Mouse (Mus musculus) myocyte (in vitro differentiated cells): ENCODE measurements around the gene Pip5kl1. TPM values are rescaled to one million over a fixed set of nuclear protein-coding genes. Genes with fewer than 3 reads are reported as not detected.

Experiments
- H3K27me3 ChIP-seq: one replicate; pipeline ENCODE4 v1.6.1; 2011; ENCODE audit not compliant: control insufficient read depth, insufficient read depth, insufficient read length
- H3K36me3 ChIP-seq: one replicate; pipeline ENCODE4 v1.6.1; 2011; ENCODE audit not compliant: control insufficient read depth, insufficient read depth
- H3K4me2 ChIP-seq: one replicate; pipeline ENCODE4 v1.6.1; 2011; ENCODE audit warnings: low read depth, control low read depth
- H3K4me3 ChIP-seq: one replicate; pipeline ENCODE4 v1.5.1; 2011; ENCODE audit warnings: mild to moderate bottlenecking, control low read depth, moderate library complexity
- H3K79me2 ChIP-seq: one replicate; pipeline ENCODE4 v1.6.1; 2011; ENCODE audit not compliant: control insufficient read depth, insufficient read depth
- H3ac ChIP-seq: one replicate; pipeline ENCODE4 v1.6.1; 2011; ENCODE audit not compliant: control insufficient read depth, insufficient read length
- CEBPB ChIP-seq: IDR thresholded peaks from 2 replicates; pipeline ENCODE4 v1.6.1; 2011; ENCODE audit warnings: mild to moderate bottlenecking, moderate library complexity; ENCODE audit not compliant: poor library complexity, insufficient read depth, severe bottlenecking
- E2F4 ChIP-seq: IDR thresholded peaks from one replicate; pipeline ENCODE4 v1.6.1; 2011; ENCODE audit warnings: mild to moderate bottlenecking, control low read depth, moderate library complexity; ENCODE audit not compliant: insufficient read depth
- MAX ChIP-seq: IDR thresholded peaks from one replicate; pipeline ENCODE4 v1.6.1; 2011; ENCODE audit warnings: low read depth, mild to moderate bottlenecking, control low read depth
- MYOD1 ChIP-seq, 3 experiments: IDR thresholded peaks; one replicate each; pipeline ENCODE4 v1.6.1; 2011; ENCODE audit warnings: control low read depth in 2 of 3, low read depth in 2 of 3, mild to moderate bottlenecking in 2 of 3, moderate library complexity in 1 of 3; ENCODE audit not compliant: insufficient read length in 2 of 3, control insufficient read depth in 1 of 3
- MYOG ChIP-seq, 3 experiments: IDR thresholded peaks; one replicate each; pipeline ENCODE4 v1.6.1; 2011; ENCODE audit warnings: control low read depth in 2 of 3, low read depth in 2 of 3, mild to moderate bottlenecking in 2 of 3; ENCODE audit not compliant: insufficient read length in 2 of 3, control insufficient read depth in 1 of 3, insufficient read depth in 1 of 3
- POLR2A ChIP-seq: IDR thresholded peaks from one replicate; pipeline ENCODE4 v1.6.1; 2011; ENCODE audit warnings: low read depth, mild to moderate bottlenecking, control low read depth, moderate library complexity; ENCODE audit not compliant: insufficient read length
- POLR2AphosphoS2 ChIP-seq: IDR thresholded peaks from one replicate; pipeline ENCODE4 v1.6.1; 2011; ENCODE audit warnings: low read depth, control low read depth; ENCODE audit not compliant: insufficient read length
- REST ChIP-seq: IDR thresholded peaks from one replicate; pipeline ENCODE4 v1.6.1; 2011; ENCODE audit warnings: mild to moderate bottlenecking, control low read depth, moderate library complexity; ENCODE audit not compliant: insufficient read depth, insufficient read length
- SRF ChIP-seq: IDR thresholded peaks from one replicate; pipeline ENCODE4 v1.6.1; 2011; ENCODE audit warnings: low read depth; ENCODE audit not compliant: control insufficient read depth, insufficient read length
- TCF12 ChIP-seq: IDR thresholded peaks from one replicate; pipeline ENCODE4 v1.6.1; 2011; ENCODE audit warnings: mild to moderate bottlenecking, control low read depth; ENCODE audit not compliant: poor library complexity, insufficient read depth, severe bottlenecking
- TCF3 ChIP-seq: IDR thresholded peaks from one replicate; pipeline ENCODE4 v1.6.1; 2011; ENCODE audit warnings: low read depth, control low read depth; ENCODE audit not compliant: insufficient read length
- USF1 ChIP-seq: IDR thresholded peaks from one replicate; pipeline ENCODE4 v1.6.1; 2011; ENCODE audit warnings: low read depth, mild to moderate bottlenecking, control low read depth, moderate library complexity
- polyA plus RNA-seq: library from polyadenylated mRNA; unstranded; fragments of >200 nt; fragmentation: generic; extraction: Trizol; gene quantifications from one replicate; pipeline ENCODE4 v1.2.1, GENCODE M21; 2012; ENCODE audit warnings: missing spikeins

The Pip5kl1 gene
- polyA plus RNA-seq, 1 experiment = 0.10 TPM

DNA sequence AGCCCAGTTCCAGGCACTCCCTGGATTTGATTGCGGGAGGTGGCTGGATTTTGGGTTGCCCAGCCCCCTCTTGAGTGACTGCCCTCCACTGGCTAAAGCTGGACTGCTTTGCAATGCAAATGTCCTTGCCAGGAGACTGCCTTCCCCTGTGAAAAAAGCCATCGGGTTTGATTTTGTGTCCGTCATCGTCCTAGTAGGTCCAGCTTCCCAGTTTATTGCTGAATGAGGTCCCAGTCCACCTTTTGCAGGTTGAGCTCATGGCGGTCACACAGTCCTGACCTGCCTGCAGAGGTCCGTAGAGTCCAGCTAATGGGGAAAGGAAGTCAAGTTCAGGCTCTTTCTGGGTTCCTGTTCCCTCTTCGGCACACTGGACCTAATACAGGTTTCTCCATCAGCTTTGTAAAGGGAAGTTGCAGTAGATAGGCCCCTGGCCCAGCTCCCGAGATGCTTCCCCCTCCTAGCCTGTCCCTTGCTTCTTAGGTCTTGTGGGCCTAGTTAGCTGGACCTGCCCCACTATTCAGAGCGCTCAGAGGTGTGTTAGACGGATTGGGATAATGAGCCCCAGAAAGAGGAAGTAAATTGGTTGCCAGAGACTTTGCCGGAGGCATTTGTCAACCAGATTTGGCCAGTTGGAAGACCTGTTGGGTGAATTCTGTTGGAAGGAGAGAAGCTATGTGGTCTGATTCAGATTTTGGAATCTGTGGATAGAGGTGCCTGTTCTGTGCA is 37.8 kb upstream of the Pip5kl1 start:
- Histone ChIP-seq H3K4me3 (peak overlapping the region; percentile 29), H3K79me2 (no peaks in the 10 kb centered on the region), H3K27me3 (no peaks in the 10 kb centered on the region), H3K4me2 (peak overlapping the region; percentile 87), H3ac (no peak overlapping the region), H3K36me3 (no peaks in the 10 kb centered on the region)
- TF ChIP-seq MAX (no peak), TCF12 (no peak), POLR2A (no peak), TCF3 (no peak), USF1 (no peak), CEBPB (no peak), MYOG (IDR thresholded peaks at IDR 0.05; ENCODE audit: control insufficient read depth in 1 of 3, insufficient read depth in 1 of 3, insufficient read length in 2 of 3, low read depth in 2 of 3) (no peak), MYOD1 (IDR thresholded peaks at IDR 0.05; ENCODE audit: control insufficient read depth in 1 of 3, insufficient read length in 2 of 3, low read depth in 2 of 3) (no peak), SRF (no peak), POLR2AphosphoS2 (no peak), E2F4 (no peak)

GRCm38 (mm10) chr2:32537360-32537905 is 37.2 kb upstream of the Pip5kl1 start:
- H3K4me3 ChIP-seq = no peak overlapping the region
- H3K36me3 ChIP-seq = no peaks in the 10 kb centered on the region
- no peaks in the 10 kb centered on the region for H3K79me2 ChIP-seq
- no peak overlapping the region for H3K4me2 ChIP-seq
- TF ChIP-seq CEBPB (no peak), MYOD1 (IDR thresholded peaks at IDR 0.05; ENCODE audit: control insufficient read depth in 1 of 3, insufficient read length in 2 of 3, low read depth in 2 of 3) (no peak), POLR2A (no peak), MYOG (IDR thresholded peaks at IDR 0.05; ENCODE audit: control insufficient read depth in 1 of 3, insufficient read depth in 1 of 3, insufficient read length in 2 of 3, low read depth in 2 of 3) (no peak), TCF3 (no peak), TCF12 (no peak), REST (no peak), POLR2AphosphoS2 (no peak), E2F4 (no peak), USF1 (no peak), MAX (no peak), SRF (no peak)
- no peak overlapping the region for H3ac ChIP-seq
- no peaks in the 10 kb centered on the region for H3K27me3 ChIP-seq

- no peaks in the 10 kb centered on the region for H3K79me2 ChIP-seq
- no peak overlapping the region for H3K4me2 ChIP-seq
- no peak overlapping the region for H3ac ChIP-seq
- H3K36me3 ChIP-seq = no peaks in the 10 kb centered on the region
- no peak overlapping the region for H3K4me3 ChIP-seq
- no peaks in the 10 kb centered on the region for H3K27me3 ChIP-seq
- TF ChIP-seq USF1 (no peak), POLR2A (no peak), MAX (no peak), CEBPB (no peak), TCF3 (no peak), E2F4 (no peak), MYOG (IDR thresholded peaks at IDR 0.05; ENCODE audit: control insufficient read depth in 1 of 3, insufficient read depth in 1 of 3, insufficient read length in 2 of 3, low read depth in 2 of 3) (no peak), SRF (no peak), MYOD1 (IDR thresholded peaks at IDR 0.05; ENCODE audit: control insufficient read depth in 1 of 3, insufficient read length in 2 of 3, low read depth in 2 of 3) (no peak)
Observed at GRCm38 (mm10) chr2:32537941-32538340, 36.7 kb upstream of the Pip5kl1 start.

DNA sequence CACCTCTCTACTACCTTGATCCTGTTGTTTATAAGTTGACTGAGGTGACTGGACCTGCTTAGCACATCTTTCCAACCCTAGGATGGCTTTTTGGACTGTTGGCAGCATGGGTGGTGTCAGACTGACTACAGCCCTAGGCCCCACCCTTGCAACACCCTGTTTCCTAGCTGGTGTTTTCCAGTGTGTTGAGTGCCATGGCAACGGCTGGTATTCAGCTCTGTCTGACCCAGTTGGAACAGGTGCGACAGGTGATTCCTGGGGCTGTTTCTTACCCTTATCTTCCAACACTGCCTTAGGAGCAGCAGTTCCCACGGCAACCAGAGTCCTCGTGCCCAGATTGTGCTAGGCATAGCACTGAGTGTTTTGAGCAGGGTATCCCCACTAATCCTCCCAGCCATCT is 36.1 kb upstream of the Pip5kl1 start:
- Histone ChIP-seq H3K4me2 (no peak overlapping the region), H3K36me3 (no peaks in the 10 kb centered on the region), H3K79me2 (no peaks in the 10 kb centered on the region), H3K4me3 (no peak overlapping the region), H3K27me3 (no peaks in the 10 kb centered on the region), H3ac (no peak overlapping the region)
- TF ChIP-seq USF1 (no peak), POLR2A (no peak), MAX (no peak), MYOG (IDR thresholded peaks at IDR 0.05; ENCODE audit: control insufficient read depth in 1 of 3, insufficient read depth in 1 of 3, insufficient read length in 2 of 3, low read depth in 2 of 3) (no peak), E2F4 (no peak), POLR2AphosphoS2 (no peak), REST (no peak), SRF (no peak), TCF12 (no peak), CEBPB (no peak), TCF3 (no peak)
